Mouse (Mus musculus): ENCODE data around the gene Fv1. TPM values are rescaled to one million over a fixed set of nuclear protein-coding genes. Genes with fewer than 3 reads are reported as not detected.
"Not testable (repeated sequence)": the region's sequence is repeated elsewhere in the genome, so short reads cannot be mapped to it uniquely, and the experiment has no call there.

The Fv1 gene
- total RNA-seq (2021), result 10 to 100 TPM; 11.2 to 14.3 TPM

DNA sequence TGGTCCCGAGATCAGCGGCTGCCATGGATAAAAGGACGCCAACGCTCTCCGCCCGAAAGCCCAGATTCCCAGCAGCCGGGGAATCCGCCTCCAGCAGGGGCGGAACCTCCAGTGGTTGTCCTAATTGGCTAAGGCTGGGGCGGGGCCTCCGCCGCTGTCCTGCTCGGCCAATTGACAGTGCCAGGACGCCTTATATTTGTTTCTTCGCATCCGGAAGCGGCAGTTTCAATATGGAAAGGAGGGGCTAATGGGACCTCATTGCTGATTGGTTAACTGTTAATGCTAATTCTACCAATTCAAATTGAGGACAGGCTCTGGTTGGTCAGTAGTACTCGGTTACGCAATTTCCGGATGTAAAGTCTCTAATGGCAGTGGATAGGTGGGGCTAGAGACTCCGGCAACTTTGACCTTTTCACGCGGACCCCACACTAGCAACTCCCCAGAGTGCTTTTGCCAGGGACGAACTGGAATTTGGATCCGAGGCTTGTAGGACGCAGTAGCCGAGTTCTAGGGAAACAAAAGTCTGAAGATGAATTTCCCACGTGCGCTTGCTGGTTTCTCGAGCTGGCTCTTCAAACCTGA is at the start of gene Fv1, which contains the start of gene Miip:
TSS of gene Fv1 (plus strand) at position 530 of the 582 bp plus-strand sequence.
TSS of gene Miip (minus strand) at position 367 of the 582 bp plus-strand sequence.
- intact Hi-C loops (cut with DNase I), result no loop called here
- peak; percentile 96 to 97 for DNase-seq

- intact Hi-C loops (cut with DNase I), result not testable (repeated sequence)
These were observed 49.1 kb upstream of the Fv1 start for GRCm38 (mm10) chr4:147819659-147820058.

GRCm38 (mm10) chr4:147821414-147821813 is 47.4 kb upstream of the Fv1 start:
- intact Hi-C loops (cut with DNase I), result not testable (repeated sequence)

More at GRCm38 (mm10) chr4:147819659-147820058, 49.1 kb upstream of the Fv1 start:
- DNase-seq, result not testable (repeated sequence)

GRCm38 (mm10) chr4:147824389-147824788 is 44.4 kb upstream of the Fv1 start:
- no peak for DNase-seq
- intact Hi-C loops (cut with DNase I), result no loop called here

More at GRCm38 (mm10) chr4:147821414-147821813, 47.4 kb upstream of the Fv1 start:
- not testable (repeated sequence) for DNase-seq

DNA sequence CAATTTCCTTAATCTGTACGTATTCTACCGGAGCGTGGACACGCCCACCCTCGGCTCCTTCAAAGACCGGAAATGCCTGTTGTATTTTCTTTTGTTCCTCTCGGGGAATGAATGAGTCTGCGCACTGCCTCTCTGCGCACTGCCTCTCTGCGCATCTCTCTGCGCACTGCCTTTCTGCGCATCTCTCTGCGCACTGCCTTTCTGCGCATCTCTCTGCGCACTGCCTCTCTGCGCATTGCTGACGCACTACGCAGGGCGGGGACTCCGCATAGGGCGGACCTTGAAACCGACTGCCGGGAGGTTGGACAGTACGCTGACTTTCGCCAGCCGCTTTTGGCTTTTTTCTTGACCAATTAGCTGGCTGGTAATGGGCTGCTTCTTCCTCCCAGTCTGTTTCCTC is 29.5 kb upstream of the Fv1 start:
- intact Hi-C loops (cut with DNase I), result not testable (repeated sequence)
- peak; percentile 22 to 39 for DNase-seq

- no peak for DNase-seq
- intact Hi-C loops (cut with DNase I), result loop anchor here (10.0 kb wide), 1 partner anchor 398 kb away; no protein-coding TSS in a partner anchor
These were observed 25.9 kb upstream of the Fv1 start for GRCm38 (mm10) chr4:147842871-147843270.

DNA sequence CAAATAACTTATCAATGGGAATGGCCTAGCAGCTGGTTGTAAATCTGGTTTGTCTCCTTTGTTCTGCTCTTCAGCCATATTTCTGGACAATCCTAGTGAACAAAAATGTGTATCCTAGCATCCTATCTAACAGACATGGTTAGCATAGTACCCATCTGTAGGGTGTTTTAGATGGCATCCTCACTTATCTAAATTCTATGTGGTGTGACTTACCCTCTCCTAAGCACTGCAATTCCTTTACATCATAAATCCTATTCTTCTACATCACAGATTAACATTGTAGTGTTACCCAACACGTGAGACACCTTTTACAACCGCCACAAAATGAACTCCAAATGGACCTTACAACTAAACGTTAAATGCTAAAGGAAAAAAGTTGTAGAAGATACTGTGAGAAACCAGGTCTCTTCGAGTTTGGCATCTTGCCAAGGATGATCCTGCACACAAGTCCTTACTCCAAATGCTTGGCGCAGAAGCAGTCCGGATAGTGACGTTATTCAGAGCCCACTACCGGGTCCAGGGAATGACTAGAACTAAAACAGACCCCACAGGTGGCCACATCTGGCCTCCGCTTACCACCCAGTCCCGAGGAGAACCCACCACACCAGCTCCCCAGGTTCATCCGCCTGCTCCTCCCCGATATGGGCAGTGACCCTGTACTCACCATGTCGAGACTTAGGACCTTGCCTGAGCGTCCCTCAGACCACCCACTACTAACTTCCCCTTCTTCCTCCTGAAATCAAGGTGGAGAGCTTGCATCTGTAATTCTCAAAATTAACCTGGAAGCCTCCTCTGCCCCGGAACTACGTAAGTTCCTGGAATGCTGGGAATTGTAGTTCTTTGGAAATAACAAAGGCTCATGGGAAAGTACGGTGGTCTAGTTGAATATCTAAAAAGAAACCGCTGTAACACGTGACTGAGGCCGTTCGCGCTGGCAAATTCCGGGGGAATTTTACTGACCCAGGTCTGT is 20.9 kb upstream of the Fv1 start, which contains the start of gene Zfp933:
TSS of gene Zfp933 (minus strand) at position 753 of the 970 bp plus-strand sequence.
- intact Hi-C loops (cut with DNase I), result loop anchor here (10.0 kb wide), 1 partner anchor 403 kb away; no protein-coding TSS in a partner anchor
- peak; percentile 86 to 88 for DNase-seq

DNA sequence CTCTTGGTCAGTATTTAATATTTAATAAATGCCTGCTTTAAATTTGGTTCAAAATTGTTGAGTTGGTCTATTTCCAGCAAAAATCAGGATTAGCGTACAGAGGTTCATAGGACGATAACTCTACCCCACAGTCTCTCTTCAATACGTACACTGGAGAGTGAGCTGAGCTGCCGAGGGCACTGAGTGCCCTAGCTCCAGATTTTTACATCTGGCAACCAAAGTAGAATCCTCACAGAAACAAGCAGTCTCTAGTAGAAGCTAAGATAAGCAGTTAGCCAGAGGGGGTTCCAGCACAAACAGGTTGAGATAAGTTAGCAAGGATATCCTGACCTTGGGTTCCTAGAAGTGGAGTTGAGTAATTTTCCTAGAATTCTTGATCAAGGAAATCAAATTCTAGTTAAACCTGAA is 20.2 kb upstream of the Fv1 start:
- intact Hi-C loops (cut with DNase I), result loop anchor here (10.0 kb wide), 1 partner anchor 404 kb away; no protein-coding TSS in a partner anchor
- DNase-seq, result no peak

- intact Hi-C loops (cut with DNase I), result no loop called here
- DNase-seq, result no peak
These were observed 18.0 kb upstream of the Fv1 start for GRCm38 (mm10) chr4:147850776-147851175.

DNA sequence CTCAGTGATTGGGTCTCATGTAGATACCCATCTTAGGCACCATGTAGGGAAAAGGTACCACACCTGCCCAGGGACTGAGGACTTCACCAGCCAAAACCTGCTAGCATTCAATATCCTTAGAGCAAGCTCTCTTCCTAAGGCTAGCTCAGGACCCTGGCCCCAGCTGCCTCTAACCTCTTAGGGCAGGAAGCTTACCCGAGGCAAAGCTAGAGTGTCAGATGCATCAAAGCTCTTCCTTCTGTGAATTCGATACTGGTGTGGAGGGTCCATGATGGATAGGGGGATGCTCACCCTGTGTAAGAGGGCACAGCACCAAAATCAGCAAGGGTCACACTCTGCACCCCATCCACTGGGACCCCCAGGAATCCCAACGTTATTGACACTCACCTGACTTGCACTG is 6.7 kb upstream of the Fv1 start:
- intact Hi-C loops (cut with DNase I), result no loop called here
- no peak for DNase-seq

GRCm38 (mm10) chr4:147865651-147866050 is 3.1 kb upstream of the Fv1 start:
- no peak for DNase-seq
- intact Hi-C loops (cut with DNase I), result no loop called here

- DNase-seq, result no peak
- intact Hi-C loops (cut with DNase I), result no loop called here
These were observed 2.7 kb upstream of the Fv1 start for GRCm38 (mm10) chr4:147866056-147866455.

GRCm38 (mm10) chr4:147866793-147867192 is 2.0 kb upstream of the Fv1 start:
- DNase-seq; intact Hi-C loops (cut with DNase I): not testable (repeated sequence)

DNA sequence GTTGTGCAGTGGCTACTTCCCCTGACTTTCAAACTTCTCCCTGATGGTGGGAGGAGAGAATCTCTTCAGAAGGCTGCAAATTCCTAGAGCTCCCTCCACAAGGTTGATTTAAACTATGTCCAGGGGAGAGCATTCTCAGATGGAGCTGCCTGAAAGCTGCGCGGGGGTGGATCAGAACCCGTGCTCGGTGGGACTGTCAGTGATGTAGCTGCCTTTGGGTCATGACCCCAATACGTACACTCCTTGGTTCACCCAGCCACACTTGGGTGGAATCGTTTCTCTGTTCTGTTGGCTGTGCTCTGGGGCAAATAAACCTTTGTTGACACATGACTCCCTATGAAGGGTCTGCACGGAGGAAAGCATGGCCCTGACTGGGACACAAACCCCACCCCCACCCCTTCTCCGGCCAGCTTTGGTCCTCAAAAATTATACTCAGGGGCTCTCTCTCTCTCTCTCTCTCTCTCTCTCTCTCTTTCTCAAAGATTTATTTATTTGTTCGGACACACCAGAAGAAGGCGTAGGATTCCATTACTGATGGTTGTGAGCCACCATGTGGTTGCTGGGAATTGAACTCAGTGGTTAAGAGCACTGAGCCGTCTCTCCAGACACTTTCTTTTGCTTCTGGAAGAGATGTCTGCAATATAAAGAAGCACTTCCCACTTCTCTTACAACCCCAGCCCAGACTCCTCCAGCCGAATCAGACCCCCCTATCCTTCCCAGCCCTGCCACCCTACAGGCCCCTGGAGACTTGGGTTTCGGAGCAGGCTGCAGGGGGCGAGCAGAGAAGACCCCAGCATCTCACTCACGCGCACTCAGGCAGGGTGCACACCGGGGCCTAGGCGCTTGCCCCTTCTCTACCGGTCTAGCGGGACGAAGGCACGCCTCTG is 973 bp upstream of the Fv1 start:
- intact Hi-C loops (cut with DNase I), result no loop called here
- no peak for DNase-seq

GRCm38 (mm10) chr4:147869238-147869637 is 459 bp downstream of the Fv1 start:
- peak in 1 of 2 experiments; percentile 8 for DNase-seq
- intact Hi-C loops (cut with DNase I), result no loop called here

- intact Hi-C loops (cut with DNase I), result no loop called here
- DNase-seq, result no peak
These were observed 7.2 kb downstream of the Fv1 start for GRCm38 (mm10) chr4:147875852-147876575.

- DNase-seq, result no peak
- intact Hi-C loops (cut with DNase I), result no loop called here
These were observed 9.8 kb downstream of the Fv1 start for GRCm38 (mm10) chr4:147878537-147878936.

DNA sequence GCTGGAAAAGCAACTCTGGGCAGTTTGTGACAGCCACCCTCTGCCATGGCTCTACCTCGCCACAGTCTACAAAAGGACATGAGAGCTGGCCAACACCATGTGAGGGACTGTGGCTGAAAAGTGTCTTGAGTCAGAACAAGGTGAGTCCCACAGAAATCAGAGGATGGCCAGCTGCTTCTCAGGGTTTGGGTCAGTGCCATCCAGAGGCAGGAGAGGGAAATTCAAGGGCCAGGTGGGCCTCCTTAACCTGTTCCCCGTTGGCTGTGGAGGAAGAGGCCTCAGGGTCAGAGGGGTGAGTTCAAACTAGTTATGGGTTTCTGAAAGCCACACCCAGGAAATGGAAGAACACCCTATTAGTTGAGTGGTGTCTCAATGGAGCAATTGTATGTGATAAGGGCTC is 10.7 kb downstream of the Fv1 start:
- intact Hi-C loops (cut with DNase I), result no loop called here
- no peak for DNase-seq

DNA sequence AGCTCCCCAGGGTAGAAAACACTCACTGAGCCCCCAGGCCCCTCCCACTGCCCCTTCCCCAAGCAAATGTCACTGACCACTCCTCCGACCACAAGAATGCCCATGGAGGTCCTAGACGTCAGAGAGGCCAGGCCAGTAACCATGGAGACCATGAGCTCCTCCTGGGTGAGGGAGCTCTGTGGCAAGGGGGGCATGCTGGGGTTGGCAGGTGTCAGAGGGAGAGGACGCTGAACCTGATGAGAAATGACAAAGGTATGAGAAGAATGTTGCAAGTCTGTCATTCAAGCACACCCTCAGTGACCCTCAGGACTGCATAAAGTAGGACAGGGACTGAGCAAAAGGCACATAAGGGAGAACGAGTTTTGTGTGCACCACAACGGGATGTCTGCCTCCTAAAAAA is 11.1 kb downstream of the Fv1 start:
- intact Hi-C loops (cut with DNase I), result no loop called here
- DNase-seq, result no peak

DNA sequence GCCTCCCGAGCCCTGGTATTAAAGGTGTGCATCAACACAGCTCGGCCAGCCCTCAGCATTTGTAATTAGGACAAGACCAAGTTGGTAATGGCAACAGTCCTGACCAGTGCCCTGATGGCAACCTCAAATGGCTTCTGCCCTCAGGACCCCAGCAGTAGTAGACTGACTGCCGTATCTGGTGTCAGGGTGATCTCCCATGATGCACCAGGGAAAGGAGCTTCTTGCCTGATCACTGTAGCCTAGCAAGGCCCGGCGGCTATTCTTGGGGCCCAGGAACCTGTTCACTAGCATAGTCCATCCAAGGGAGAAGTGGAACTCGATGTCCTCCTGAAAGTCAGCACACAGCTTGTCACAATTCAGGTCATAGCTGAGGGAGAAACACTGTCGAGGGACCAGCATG is 13.0 kb downstream of the Fv1 start:
- no peak for DNase-seq
- intact Hi-C loops (cut with DNase I), result no loop called here
